Mouse (Mus musculus) cerebellum, adult 2 months (tissue): ENCODE results near the gene Srpk2.

Experiments used
- CTCF ChIP-seq: fragments of 200-500 bp; IDR thresholded peaks from 2 replicates; pipeline ENCODE4 v1.5.1; 2011; ENCODE audit warnings: low read depth, mild to moderate bottlenecking, control low read depth, low read length, moderate library complexity, borderline replicate concordance; ENCODE audit not compliant: insufficient read depth
- POLR2A ChIP-seq: fragments of 200-500 bp; IDR thresholded peaks from 2 replicates; pipeline ENCODE4 v1.6.1; 2011; ENCODE audit warnings: low read length, control low read depth, borderline replicate concordance; ENCODE audit not compliant: insufficient read depth

DNA sequence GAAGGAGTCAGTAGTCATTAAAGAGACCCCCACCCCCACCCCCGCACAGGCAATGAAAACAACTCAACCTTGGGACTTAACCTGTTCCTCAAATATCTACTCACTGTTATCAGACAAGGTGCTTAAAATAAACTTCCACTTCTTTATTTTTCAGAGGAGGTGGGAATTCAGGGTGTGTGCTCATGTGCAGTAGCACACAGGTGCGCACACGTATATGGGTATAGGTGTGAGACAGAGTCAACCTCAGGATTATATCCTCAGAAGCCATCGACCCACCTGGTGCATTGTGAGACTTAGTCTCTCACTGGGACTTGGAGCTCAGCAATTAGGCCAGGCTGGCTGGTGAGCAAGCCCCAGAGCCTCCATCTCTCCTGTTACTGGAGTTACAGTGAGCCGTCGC lies 153.3 kb downstream of the Srpk2 start:
- TF ChIP-seq CTCF (no peak), POLR2A (no peak)
